Mouse (Mus musculus) hindbrain, embryonic 11.5 days (tissue): ENCODE measurements around the gene Scap. TPM values are rescaled to one million over a fixed set of nuclear protein-coding genes. Genes with fewer than 3 reads are reported as not detected.
"Not testable (repeated sequence)": the region's sequence is repeated elsewhere in the genome, so short reads cannot be mapped to it uniquely, and the experiment has no call there.

Source experiments
- ATAC-seq: fragments of 200-750 bp; cut with Nextera tagmentation; 2 replicates; pipeline ENCODE4 v1.8.0; 2017; ENCODE audit warnings: mild to moderate bottlenecking, moderate TSS enrichment, moderate library complexity; ENCODE audit not compliant: low FRiP score
- DNase-seq: peaks from one replicate; pipeline ENCODE4 v3.0.0-alpha.2; 2015; ENCODE audit warnings: low spot score
- H3K27ac ChIP-seq: fragments of 300-500 bp; sonication (generic); 2 replicates; pipeline ENCODE4 v1.5.1; 2014; ENCODE audit warnings: mild to moderate bottlenecking, low read depth, low read length
- H3K27me3 ChIP-seq: fragments of 300-500 bp; sonication (generic); 2 replicates; pipeline ENCODE4 v1.6.1; 2014; ENCODE audit warnings: mild to moderate bottlenecking, low read length, moderate library complexity, mixed read lengths; ENCODE audit not compliant: control insufficient read depth, insufficient read depth
- H3K36me3 ChIP-seq: fragments of 300-500 bp; sonication (generic); 2 replicates; pipeline ENCODE4 v1.6.1; 2014; ENCODE audit warnings: mild to moderate bottlenecking, low read length, moderate library complexity, mixed read lengths; ENCODE audit not compliant: control insufficient read depth, insufficient read depth
- H3K4me1 ChIP-seq: fragments of 300-500 bp; sonication (generic); replicated peaks from 2 replicates; pipeline ENCODE4 v1.6.1; 2014; ENCODE audit warnings: low read length, mixed read lengths; ENCODE audit not compliant: control insufficient read depth, insufficient read depth
- H3K4me2 ChIP-seq: fragments of 300-500 bp; sonication (generic); replicated peaks from 2 replicates; pipeline ENCODE4 v1.6.1; 2014; ENCODE audit warnings: mild to moderate bottlenecking, low read depth, low read length
- H3K4me3 ChIP-seq: fragments of 300-500 bp; sonication (generic); 2 replicates; pipeline ENCODE4 v1.5.1; 2014; ENCODE audit warnings: low read depth, low read length
- H3K9ac ChIP-seq: fragments of 300-500 bp; sonication (generic); 2 replicates; pipeline ENCODE4 v1.6.1; 2014; ENCODE audit warnings: low read depth, low read length
- H3K9me3 ChIP-seq: fragments of 300-500 bp; sonication (generic); 2 replicates; pipeline ENCODE4 v1.6.1; 2016; ENCODE audit warnings: low read length; ENCODE audit not compliant: control insufficient read depth
- WGBS: fragments of 180-500 bp; shearing (Covaris S2); extraction: QIAGEN DNeasy Blood & Tissue Kit; methylation state at CpG from one replicate; pipeline ENCODE4 v1.1.7; 2014; 5-methylcytosine and 5-hydroxymethylcytosine counted together
- polyA plus RNA-seq: library from polyadenylated mRNA; unstranded; fragments of >200 nt; fragmentation: Nextera tagmentation; extraction: Ambion mirVana; gene quantifications from 2 replicates; pipeline ENCODE4 v1.2.1, GENCODE M21; 2014

Scap gene
- polyA plus RNA-seq, 1 experiment from 2014 or later, result 26.0 TPM

DNA sequence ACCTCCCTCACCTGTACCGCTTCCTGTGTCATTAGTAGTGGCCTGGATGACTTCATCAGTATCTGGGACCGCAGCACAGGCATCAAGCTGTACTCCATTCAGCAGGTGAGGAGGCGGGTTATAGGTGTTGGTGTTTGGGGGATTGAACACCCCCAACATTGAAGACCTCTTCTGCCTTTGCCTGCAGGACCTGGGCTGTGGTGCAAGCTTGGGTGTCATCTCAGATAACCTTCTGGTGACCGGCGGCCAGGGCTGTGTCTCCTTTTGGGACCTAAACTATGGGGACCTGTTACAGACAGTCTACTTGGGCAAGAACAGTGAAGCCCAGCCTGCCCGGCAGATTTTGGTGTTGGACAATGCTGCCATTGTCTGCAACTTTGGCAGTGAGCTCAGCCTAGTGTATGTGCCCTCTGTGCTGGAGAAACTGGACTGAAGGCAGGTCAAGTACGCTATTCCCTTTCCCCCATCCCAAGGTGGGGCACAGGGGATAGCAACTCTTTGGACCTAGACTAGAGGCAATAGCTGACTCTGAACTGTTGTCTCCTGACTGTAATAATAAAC, 51.4 kb downstream of the Scap start:
- WGBS, result 90% methylated on average over 7 of the region's 7 CpGs
- DNase-seq (no peak), ATAC-seq (no peak)
- H3K4me3 ChIP-seq, result no peak overlapping the region
- H3K9me3 ChIP-seq, result no peaks in the 10 kb centered on the region
- no peak overlapping the region for H3K9ac ChIP-seq
- peaks cover 20% of the 10 kb centered on the region for H3K36me3 ChIP-seq
- H3K27ac ChIP-seq, result no peak overlapping the region
- H3K4me2 ChIP-seq, result no peak overlapping the region
- no peaks in the 10 kb centered on the region for H3K4me1 ChIP-seq
- no peaks in the 10 kb centered on the region for H3K27me3 ChIP-seq

DNA sequence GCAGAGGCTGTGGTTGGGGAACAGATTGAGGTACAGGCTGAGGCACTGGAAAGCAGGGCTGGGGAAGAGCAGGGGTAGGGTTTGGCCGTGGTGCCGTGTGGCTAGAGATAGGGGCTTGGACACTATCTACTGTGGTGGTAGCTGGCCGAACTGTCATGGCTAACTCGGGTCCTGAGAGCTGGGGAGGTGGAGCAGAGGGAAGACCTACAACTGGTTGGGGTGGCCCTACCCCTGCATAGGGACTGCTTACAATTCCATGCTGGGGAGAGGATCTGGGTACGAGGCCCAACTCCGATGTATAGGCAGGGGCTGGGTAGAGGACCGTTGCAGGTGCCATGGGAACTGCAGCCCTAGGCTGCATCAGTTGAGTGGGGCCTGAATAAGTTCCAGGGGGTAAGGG, 54.9 kb downstream of the Scap start:
- H3K4me3 ChIP-seq, result no peak overlapping the region
- H3K27me3 ChIP-seq, result no peaks in the 10 kb centered on the region
- WGBS, result 94% methylated on average over 7 of the region's 7 CpGs
- H3K9me3 ChIP-seq, result no peaks in the 10 kb centered on the region
- ATAC-seq (no peak), DNase-seq (no peak)
- no peaks in the 10 kb centered on the region for H3K4me1 ChIP-seq
- no peak overlapping the region for H3K4me2 ChIP-seq
- H3K9ac ChIP-seq, result no peak overlapping the region
- peaks cover 23% of the 10 kb centered on the region for H3K36me3 ChIP-seq
- no peak overlapping the region for H3K27ac ChIP-seq

GRCm38 (mm10) chr9:110390843-110391242, 57.8 kb downstream of the Scap start:
- Histone ChIP-seq H3K4me2 (no peak overlapping the region), H3K9me3 (no peaks in the 10 kb centered on the region), H3K36me3 (peaks cover 17% of the 10 kb centered on the region), H3K9ac (no peak overlapping the region), H3K27ac (no peak overlapping the region), H3K27me3 (no peaks in the 10 kb centered on the region), H3K4me3 (no peak overlapping the region), H3K4me1 (no peaks in the 10 kb centered on the region)
- ATAC-seq (no peak), DNase-seq (no peak)
- WGBS, result 89% methylated on average over 3 of the region's 3 CpGs

GRCm38 (mm10) chr9:110393295-110393694, 60.2 kb downstream of the Scap start:
- no peaks in the 10 kb centered on the region for H3K27me3 ChIP-seq
- no peak overlapping the region for H3K27ac ChIP-seq
- no peak overlapping the region for H3K9ac ChIP-seq
- no peak for ATAC-seq
- no peaks in the 10 kb centered on the region for H3K4me1 ChIP-seq
- peaks cover 10% of the 10 kb centered on the region for H3K36me3 ChIP-seq
- H3K4me3 ChIP-seq, result no peak overlapping the region
- H3K4me2 ChIP-seq, result no peak overlapping the region
- 90% methylated on average over 4 of the region's 4 CpGs for WGBS
- no peaks in the 10 kb centered on the region for H3K9me3 ChIP-seq
- no peak for DNase-seq

- Histone ChIP-seq H3K27me3 (no peaks in the 10 kb centered on the region), H3K27ac (no peak overlapping the region), H3K4me2 (no peak overlapping the region), H3K9ac (no peak overlapping the region), H3K9me3 (no peaks in the 10 kb centered on the region), H3K4me1 (no peaks in the 10 kb centered on the region), H3K4me3 (no peak overlapping the region), H3K36me3 (0 out of 2 replicates have a peak, but pooled peaks cover under 1% of the 10 kb centered on the region)
- ATAC-seq, result no peak
- 90% methylated on average over 5 of the region's 5 CpGs for WGBS
- no peak for DNase-seq
These were observed 67.6 kb downstream of the Scap start for GRCm38 (mm10) chr9:110400650-110401049.

GRCm38 (mm10) chr9:110402731-110403130, 69.6 kb downstream of the Scap start:
- Histone ChIP-seq H3K4me2 (no peak overlapping the region), H3K27ac (no peak overlapping the region), H3K36me3 (no peaks in the 10 kb centered on the region), H3K9me3 (no peaks in the 10 kb centered on the region), H3K27me3 (no peaks in the 10 kb centered on the region), H3K4me3 (no peak overlapping the region), H3K4me1 (0 out of 2 replicates have a peak, but pooled peaks cover 2% of the 10 kb centered on the region), H3K9ac (no peak overlapping the region)
- WGBS, result 97% methylated on average over 2 of the region's 2 CpGs
- no peak for DNase-seq
- ATAC-seq, result no peak

- WGBS, result 89% methylated on average over 4 of the region's 4 CpGs
These were observed 70.2 kb downstream of the Scap start for GRCm38 (mm10) chr9:110403240-110403639.

DNA sequence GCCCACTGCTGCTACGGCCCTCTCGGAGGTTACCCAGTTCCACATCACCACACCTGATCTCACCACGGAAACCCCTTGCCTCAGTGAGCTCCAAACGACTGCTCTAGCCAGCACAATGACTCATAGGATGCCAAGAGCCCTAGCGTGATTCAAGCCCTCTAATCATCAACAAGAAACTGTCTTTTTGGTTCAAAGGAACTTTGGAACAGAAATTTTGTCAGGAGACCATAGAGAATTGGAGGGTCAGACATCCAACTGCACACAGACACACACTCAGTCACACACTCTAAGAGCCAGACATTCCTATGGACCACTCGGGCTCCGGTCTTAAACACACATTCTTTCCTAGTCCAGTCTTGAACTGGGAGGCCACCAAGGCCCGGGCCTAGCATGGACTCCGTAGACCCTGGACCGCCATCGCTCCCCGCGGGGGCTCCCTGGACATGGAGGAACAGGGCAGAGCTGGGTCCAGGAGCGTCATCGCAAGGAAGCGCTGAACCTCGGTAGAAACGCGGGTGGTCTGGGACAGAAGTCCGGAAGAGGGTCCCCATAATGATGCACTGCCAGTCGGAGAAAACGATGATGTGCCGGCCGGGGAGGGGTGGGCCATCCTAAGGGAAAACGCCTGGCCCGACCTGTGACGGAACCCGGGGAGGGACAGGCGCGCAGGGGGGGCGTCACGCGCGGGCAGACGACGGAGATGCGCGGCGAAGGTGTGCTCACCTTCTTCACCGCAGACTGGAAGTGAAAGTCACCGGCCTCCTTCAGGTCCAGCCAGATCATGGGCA, 74.4 kb downstream of the Scap start:
- ATAC-seq, result peak; percentile 75
- no peaks in the 10 kb centered on the region for H3K36me3 ChIP-seq

More at GRCm38 (mm10) chr9:110403240-110403639, 70.2 kb downstream of the Scap start:
- H3K9me3 ChIP-seq, H3K27me3 ChIP-seq, H3K4me3 ChIP-seq, H3K36me3 ChIP-seq, H3K4me2 ChIP-seq, H3K27ac ChIP-seq, ATAC-seq, H3K9ac ChIP-seq, H3K4me1 ChIP-seq, DNase-seq: not testable (repeated sequence)

More for the DNA sequence above, 74.4 kb downstream of the Scap start:
- Histone ChIP-seq H3K9ac (peak overlapping the region; percentile 88), H3K4me2 (peak overlapping the region; percentile 92), H3K4me1 (0 out of 2 replicates have a peak, but pooled peaks cover 2% of the 10 kb centered on the region), H3K9me3 (no peaks in the 10 kb centered on the region), H3K4me3 (peak overlapping the region; percentile 92), H3K27ac (peak overlapping the region; percentile 70; the same call in 1 of the 2 replicates), H3K27me3 (no peaks in the 10 kb centered on the region)
- 2% methylated on average over 38 of the region's 41 CpGs for WGBS
- peak; percentile 59 for DNase-seq
